Mouse (Mus musculus): ENCODE data around the gene Ppcdc. TPM values are rescaled to one million over a fixed set of nuclear protein-coding genes. Genes with fewer than 3 reads are reported as not detected.
A peak's percentile ranks its signal among the peaks of the same experiment; 100 is the strongest.
"Not testable (repeated sequence)": the region's sequence is repeated elsewhere in the genome, so short reads cannot be mapped to it uniquely, and the experiment has no call there.

The Ppcdc gene
- total RNA-seq, 1 experiment from 2014 or later, result 27.2 TPM

- ATAC-seq (replicated peaks; ENCODE audit: insufficient number of reproducible peaks, low FRiP score, low TSS enrichment, poor library complexity, severe bottlenecking), result peak; percentile 66
Observed at GRCm38 (mm10) chr9:57433097-57434032, 6.6 kb downstream of the Ppcdc start.

GRCm38 (mm10) chr9:57432480-57432879 lies 7.4 kb downstream of the Ppcdc start:
- ATAC-seq (replicated peaks; ENCODE audit: insufficient number of reproducible peaks, low FRiP score, low TSS enrichment, poor library complexity, severe bottlenecking), result no peak

GRCm38 (mm10) chr9:57431202-57431601 lies 8.7 kb downstream of the Ppcdc start:
- ATAC-seq (replicated peaks; ENCODE audit: insufficient number of reproducible peaks, low FRiP score, low TSS enrichment, poor library complexity, severe bottlenecking), result no peak

GRCm38 (mm10) chr9:57428391-57428790 lies 11.5 kb downstream of the Ppcdc start:
- no peak for ATAC-seq (replicated peaks; ENCODE audit: insufficient number of reproducible peaks, low FRiP score, low TSS enrichment, poor library complexity, severe bottlenecking)

- ATAC-seq (replicated peaks; ENCODE audit: insufficient number of reproducible peaks, low FRiP score, low TSS enrichment, poor library complexity, severe bottlenecking), result no peak
Observed at GRCm38 (mm10) chr9:57427937-57428336, 12.0 kb downstream of the Ppcdc start.

- not testable (repeated sequence) for ATAC-seq (replicated peaks; ENCODE audit: insufficient number of reproducible peaks, low FRiP score, low TSS enrichment, poor library complexity, severe bottlenecking)
Observed at GRCm38 (mm10) chr9:57427123-57427522, 12.8 kb downstream of the Ppcdc start.

GRCm38 (mm10) chr9:57425116-57425515 lies 14.8 kb downstream of the Ppcdc start:
- ATAC-seq (replicated peaks; ENCODE audit: insufficient number of reproducible peaks, low FRiP score, low TSS enrichment, poor library complexity, severe bottlenecking), result no peak

- no peak for ATAC-seq (replicated peaks; ENCODE audit: insufficient number of reproducible peaks, low FRiP score, low TSS enrichment, poor library complexity, severe bottlenecking)
Observed at GRCm38 (mm10) chr9:57424066-57424465, 15.9 kb downstream of the Ppcdc start.

GRCm38 (mm10) chr9:57421688-57422111 lies 18.2 kb downstream of the Ppcdc start:
- ATAC-seq (replicated peaks; ENCODE audit: insufficient number of reproducible peaks, low FRiP score, low TSS enrichment, poor library complexity, severe bottlenecking), result no peak

- ATAC-seq (replicated peaks; ENCODE audit: insufficient number of reproducible peaks, low FRiP score, low TSS enrichment, poor library complexity, severe bottlenecking), result peak; percentile 94
Observed at GRCm38 (mm10) chr9:57421121-57421571, 18.8 kb downstream of the Ppcdc start.

- ATAC-seq (replicated peaks; ENCODE audit: insufficient number of reproducible peaks, low FRiP score, low TSS enrichment, poor library complexity, severe bottlenecking), result peak; percentile 55
Observed at GRCm38 (mm10) chr9:57420321-57421120, 19.4 kb downstream of the Ppcdc start.

GRCm38 (mm10) chr9:57419521-57420267 lies 20.2 kb downstream of the Ppcdc start:
- ATAC-seq (replicated peaks; ENCODE audit: insufficient number of reproducible peaks, low FRiP score, low TSS enrichment, poor library complexity, severe bottlenecking), result no peak

- no peak for ATAC-seq (replicated peaks; ENCODE audit: insufficient number of reproducible peaks, low FRiP score, low TSS enrichment, poor library complexity, severe bottlenecking)
Observed at GRCm38 (mm10) chr9:57417341-57417740, 22.6 kb downstream of the Ppcdc start.

GRCm38 (mm10) chr9:57407120-57407905 lies 32.6 kb downstream of the Ppcdc start:
- ATAC-seq (replicated peaks; ENCODE audit: insufficient number of reproducible peaks, low FRiP score, low TSS enrichment, poor library complexity, severe bottlenecking), result no peak

GRCm38 (mm10) chr9:57406395-57406794 lies 33.5 kb downstream of the Ppcdc start:
- ATAC-seq (replicated peaks; ENCODE audit: insufficient number of reproducible peaks, low FRiP score, low TSS enrichment, poor library complexity, severe bottlenecking), result no peak

- no peak for ATAC-seq (replicated peaks; ENCODE audit: insufficient number of reproducible peaks, low FRiP score, low TSS enrichment, poor library complexity, severe bottlenecking)
Observed at GRCm38 (mm10) chr9:57404036-57404435, 35.9 kb downstream of the Ppcdc start.

- ATAC-seq (replicated peaks; ENCODE audit: insufficient number of reproducible peaks, low FRiP score, low TSS enrichment, poor library complexity, severe bottlenecking), result no peak
Observed at GRCm38 (mm10) chr9:57402318-57403251, 37.3 kb downstream of the Ppcdc start.

Data from monocyte, adult 5-6 weeks (primary cell).